Mouse (Mus musculus) spleen, adult 2 months (tissue): ENCODE measurements around the gene Akap12. TPM values are rescaled to one million over a fixed set of nuclear protein-coding genes. Genes with fewer than 3 reads are reported as not detected.

Experiments used
- DNase-seq, 2 experiments: peaks; one replicate each; pipeline versions ENCODE4 v3.0.0 to v3.0.0-alpha.2; 2012 to 2021; ENCODE audit warnings: low spot score in 2 of 2, low read depth in 1 of 2
- H3K27ac ChIP-seq: fragments of 200-500 bp; 2 replicates; pipeline ENCODE4 v1.5.1; 2012; ENCODE audit warnings: low read length, inconsistent platforms; ENCODE audit not compliant: insufficient read depth
- H3K27me3 ChIP-seq: fragments of 200-500 bp; 2 replicates; pipeline ENCODE4 v1.6.1; 2012; ENCODE audit warnings: mild to moderate bottlenecking, moderate library complexity, low read length, inconsistent platforms; ENCODE audit not compliant: control insufficient read depth, insufficient read depth
- H3K36me3 ChIP-seq: fragments of 200-500 bp; 2 replicates; pipeline ENCODE4 v1.6.1; 2012; ENCODE audit warnings: mild to moderate bottlenecking, low read length, inconsistent platforms; ENCODE audit not compliant: control insufficient read depth, insufficient read depth
- H3K4me1 ChIP-seq: fragments of 200-500 bp; 2 replicates; pipeline ENCODE4 v1.6.1; 2011; ENCODE audit warnings: inconsistent platforms; ENCODE audit not compliant: control insufficient read depth, insufficient read depth, insufficient read length
- H3K4me3 ChIP-seq: fragments of 200-500 bp; 2 replicates; pipeline ENCODE4 v1.5.1; 2011; ENCODE audit warnings: mild to moderate bottlenecking, inconsistent platforms; ENCODE audit not compliant: insufficient read depth, insufficient read length; ENCODE audit errors: extremely low read depth
- CTCF ChIP-seq: fragments of 200-500 bp; IDR thresholded peaks from 2 replicates; pipeline ENCODE4 v1.5.1; 2011; ENCODE audit warnings: mild to moderate bottlenecking, inconsistent platforms; ENCODE audit not compliant: insufficient read depth, insufficient read length, insufficient replicate concordance; ENCODE audit errors: extremely low read depth
- POLR2A ChIP-seq: fragments of 200-500 bp; IDR thresholded peaks from 2 replicates; pipeline ENCODE4 v1.6.1; 2011; ENCODE audit warnings: low read depth, low read length, inconsistent platforms
- WGBS: fragments of 180-500 bp; shearing (Covaris S2); methylation state at CpG from one replicate; pipeline ENCODE4 v1.1.7; 2018; 5-methylcytosine and 5-hydroxymethylcytosine counted together
- polyA plus RNA-seq: library from polyadenylated mRNA; depleted of rRNA; stranded (reverse); fragments of >200 nt; gene quantifications from 2 replicates; pipeline ENCODE4 v1.2.3, GENCODE M21; 2012

Gene Akap12
- polyA plus RNA-seq, 1 experiment = 4.1 TPM

DNA sequence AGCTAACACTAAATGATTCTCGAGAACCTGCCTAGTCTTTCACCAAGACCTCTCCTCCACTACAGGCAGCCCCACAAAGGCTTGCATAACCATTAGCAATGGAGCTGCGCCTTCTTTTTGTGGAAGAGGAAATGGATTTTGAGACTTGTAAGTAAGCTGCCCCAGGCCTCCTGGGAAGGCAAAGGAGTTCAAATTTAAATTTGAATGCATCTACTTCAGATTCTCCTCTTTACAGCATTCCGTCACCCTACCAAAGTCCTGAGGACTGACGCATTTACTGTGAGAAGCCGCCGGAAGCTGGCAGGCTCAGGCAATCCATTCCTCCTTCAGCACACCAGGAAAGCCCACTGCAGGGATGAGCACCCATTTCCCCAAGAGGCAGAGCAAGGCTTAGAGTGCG lies 109.1 kb downstream of the Akap12 start:
- Histone ChIP-seq H3K27ac (no peak overlapping the region), H3K4me3 (no peak overlapping the region), H3K36me3 (peaks cover 6% of the 10 kb centered on the region; the same call in 1 of the 2 replicates), H3K4me1 (no peaks in the 10 kb centered on the region), H3K27me3 (no peaks in the 10 kb centered on the region)
- no peak for DNase-seq
- WGBS = 89% methylated on average over 7 of the region's 7 CpGs
- TF ChIP-seq CTCF (no peak), POLR2A (no peak)

GRCm38 (mm10) chr10:4376461-4376860 lies 110.3 kb downstream of the Akap12 start:
- WGBS = 88% methylated on average over 7 of the region's 7 CpGs
- no peak overlapping the region for H3K4me3 ChIP-seq

GRCm38 (mm10) chr10:4376931-4377330 lies 110.8 kb downstream of the Akap12 start:
- no peak for TF ChIP-seq POLR2A
- no peak for TF ChIP-seq CTCF
- no peak overlapping the region for H3K4me3 ChIP-seq
- no peak for DNase-seq
- H3K36me3 ChIP-seq = peaks cover 5% of the 10 kb centered on the region; the same call in 1 of the 2 replicates
- no peaks in the 10 kb centered on the region for H3K4me1 ChIP-seq
- WGBS = 88% methylated on average over 7 of the region's 7 CpGs
- no peak overlapping the region for H3K27ac ChIP-seq
- no peaks in the 10 kb centered on the region for H3K27me3 ChIP-seq

More at GRCm38 (mm10) chr10:4376461-4376860, 110.3 kb downstream of the Akap12 start:
- TF ChIP-seq POLR2A = no peak
- no peak for TF ChIP-seq CTCF
- H3K4me1 ChIP-seq = no peaks in the 10 kb centered on the region
- H3K27ac ChIP-seq = no peak overlapping the region
- H3K36me3 ChIP-seq = peaks cover 5% of the 10 kb centered on the region; the same call in 1 of the 2 replicates
- H3K27me3 ChIP-seq = no peaks in the 10 kb centered on the region
- DNase-seq = no peak

DNA sequence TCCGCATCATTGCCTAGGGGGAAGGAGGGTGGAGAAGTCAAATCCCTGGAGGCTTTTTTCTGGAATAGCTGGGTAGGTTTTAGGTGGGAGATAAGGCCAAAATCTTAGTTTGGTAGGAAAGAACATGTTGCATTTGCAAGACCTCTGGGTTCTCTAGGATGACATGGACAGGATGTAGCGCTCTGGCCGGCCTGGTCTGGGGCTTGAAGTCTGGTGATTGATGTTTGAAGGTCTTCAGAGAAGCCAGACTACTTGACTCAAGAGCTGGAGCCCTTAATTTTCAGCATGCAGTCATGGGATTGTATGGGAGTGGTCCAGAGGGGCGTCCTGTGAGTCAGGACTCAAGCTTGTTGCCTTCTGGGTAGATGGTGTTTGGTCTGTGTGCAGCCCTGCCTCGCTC lies 114.6 kb downstream of the Akap12 start:
- no peak overlapping the region for H3K4me3 ChIP-seq
- no peaks in the 10 kb centered on the region for H3K4me1 ChIP-seq
- no peak for TF ChIP-seq CTCF
- no peak for TF ChIP-seq POLR2A
- no peak for DNase-seq
- 91% methylated on average over 5 of the region's 5 CpGs for whole genome bisulfite sequencing
- no peaks in the 10 kb centered on the region for H3K27me3 ChIP-seq
- H3K27ac ChIP-seq = no peak overlapping the region
- no peaks in the 10 kb centered on the region for H3K36me3 ChIP-seq

DNA sequence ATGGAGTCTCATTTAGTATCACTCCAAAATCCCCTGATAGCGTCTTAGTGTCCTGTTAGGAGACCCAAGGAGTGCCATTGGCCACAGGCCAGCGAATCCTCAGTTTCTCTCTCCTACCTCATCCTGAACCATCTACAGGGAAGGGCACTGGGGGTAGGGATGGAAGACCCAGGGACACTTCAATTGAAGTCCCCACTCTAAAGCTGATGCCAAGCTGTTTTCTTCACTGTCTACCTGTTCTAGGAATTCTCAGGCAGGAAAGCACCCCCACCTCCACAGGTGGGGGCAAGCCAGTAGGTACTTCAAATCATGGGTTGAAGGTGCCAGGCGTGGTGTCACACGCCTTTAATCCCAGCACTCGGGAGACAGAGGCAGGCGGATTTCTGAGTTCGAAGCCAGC lies 118.1 kb downstream of the Akap12 start:
- H3K27ac ChIP-seq = no peak overlapping the region
- no peak overlapping the region for H3K4me3 ChIP-seq
- no peak for DNase-seq
- WGBS = 90% methylated on average over 7 of the region's 7 CpGs
- no peaks in the 10 kb centered on the region for H3K27me3 ChIP-seq
- H3K36me3 ChIP-seq = no peaks in the 10 kb centered on the region
- no peak for TF ChIP-seq POLR2A
- no peak for TF ChIP-seq CTCF
- H3K4me1 ChIP-seq = peaks cover 4% of the 10 kb centered on the region; the same call in 1 of the 2 replicates

DNA sequence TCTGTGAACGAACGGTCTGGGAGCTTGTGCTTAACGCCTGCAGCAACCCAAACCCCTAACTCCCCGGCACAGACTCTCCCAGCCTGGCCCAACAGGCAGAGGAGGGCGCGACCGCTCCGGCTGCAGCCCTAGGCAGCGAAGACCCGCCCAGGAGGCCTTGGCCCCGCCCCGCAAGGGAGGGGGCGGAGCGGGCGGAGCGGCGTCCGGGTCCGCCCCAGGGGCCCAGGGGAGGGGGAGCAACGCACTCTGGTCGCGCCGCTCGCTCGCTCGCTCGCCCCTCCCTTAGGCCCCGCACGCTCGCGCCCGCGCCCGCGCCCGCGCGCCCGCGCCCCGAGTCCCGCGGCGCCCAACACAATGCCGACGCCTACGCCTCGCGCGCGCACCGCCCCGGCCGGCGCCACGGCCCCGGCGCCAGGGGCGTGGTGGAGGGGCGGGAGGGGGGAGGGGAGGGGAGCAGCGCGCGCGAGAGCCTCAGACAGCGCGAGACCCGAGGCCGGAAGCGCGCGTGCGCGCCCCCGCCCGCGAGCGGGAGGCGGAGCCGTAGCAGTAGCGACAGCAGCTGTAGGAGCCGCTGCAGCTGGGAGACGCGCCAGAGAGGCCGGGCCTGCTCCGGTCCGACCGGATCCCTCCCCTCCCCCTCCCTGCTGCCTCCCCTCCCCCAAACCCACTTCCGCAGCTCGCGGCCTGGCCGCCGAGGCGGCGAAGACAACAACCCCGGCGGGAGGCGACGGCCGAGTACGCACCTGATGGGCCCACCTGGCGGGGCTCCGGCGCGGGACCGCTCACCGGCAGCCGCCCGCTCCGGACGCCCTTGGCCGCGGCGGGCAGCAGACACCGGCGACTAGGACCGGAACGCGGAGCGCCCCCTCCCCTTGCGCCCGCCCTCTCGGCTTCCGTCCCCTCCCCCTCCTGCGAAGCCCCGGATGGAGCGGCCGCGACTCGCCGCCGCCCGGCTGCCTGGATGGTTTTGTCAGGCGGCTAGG lies 120.7 kb downstream of the Akap12 start:
- H3K27ac ChIP-seq = peak overlapping the region; percentile 100
- H3K27me3 ChIP-seq = no peaks in the 10 kb centered on the region
- under 1% methylated on average over 68 of the region's 133 CpGs for WGBS
- peaks cover 8% of the 10 kb centered on the region; the same call in 1 of the 2 replicates for H3K4me1 ChIP-seq
- TF ChIP-seq POLR2A (peak; percentile 77), CTCF (no peak)
- peak overlapping the region; percentile 86 for H3K4me3 ChIP-seq
- DNase-seq = peak; percentile 88 to 89
- H3K36me3 ChIP-seq = no peaks in the 10 kb centered on the region
